Mouse (Mus musculus): ENCODE data around the gene Txk. TPM values are rescaled to one million over a fixed set of nuclear protein-coding genes. Genes with fewer than 3 reads are reported as not detected.

Txk gene
- total and polyA plus RNA-seq, 3 experiments = 1.9 to 2.0 TPM; not detected in 1

DNA sequence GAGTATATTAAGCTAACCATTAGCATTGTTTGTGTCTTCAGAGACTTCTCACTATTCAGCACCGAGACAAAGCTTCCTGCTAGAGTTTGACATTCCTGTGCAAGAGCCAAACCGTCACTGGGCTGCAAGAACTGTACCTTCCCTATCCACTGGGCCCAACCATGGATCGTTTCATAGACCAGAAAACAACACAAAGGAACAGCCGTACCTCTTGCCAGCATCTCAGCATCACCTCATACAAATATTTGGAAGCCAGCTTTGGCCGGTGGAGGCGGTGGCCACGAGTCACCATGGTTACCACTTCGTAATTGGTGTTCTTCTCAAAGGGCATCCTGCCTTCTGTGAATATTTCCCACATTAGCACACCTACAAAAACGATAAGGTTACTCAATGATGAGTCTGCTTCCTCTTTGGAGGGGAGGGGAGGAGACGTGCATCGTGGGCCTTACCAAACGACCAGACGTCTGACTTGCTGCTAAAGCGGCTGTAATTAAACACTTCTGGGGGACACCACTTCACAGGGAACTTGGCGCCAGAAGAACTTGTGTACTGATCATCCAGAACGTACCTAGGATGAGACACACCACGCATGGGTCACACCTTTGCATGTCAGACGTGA lies 4.7 kb upstream of the Txk start:
- DNase-seq (ENCODE audit: low spot score) = no peak
- TF ChIP-seq POLR2AphosphoS5 (IDR thresholded peaks at IDR 0.05; ENCODE audit: insufficient replicate concordance, low read depth, low read length) = no peak
- TF ChIP-seq GATA2 (IDR thresholded peaks at IDR 0.05; ENCODE audit: borderline replicate concordance, low read depth, low read length) = no peak
- no peak for TF ChIP-seq TAL1 (conservative IDR thresholded peaks at IDR 0.05; ENCODE audit: low read depth, low read length)
- TF ChIP-seq GATA1 (IDR thresholded peaks at IDR 0.05; ENCODE audit: borderline replicate concordance, low read length) = no peak
- TF ChIP-seq CTCF (IDR thresholded peaks at IDR 0.05; ENCODE audit: low read depth, low read length) = no peak
- H3K4me3 ChIP-seq (ENCODE audit: low read depth, low read length) = no peak overlapping the region
- H3K9me3 ChIP-seq (replicated peaks) = no peaks in the 10 kb centered on the region
- peaks cover 59% of the 10 kb centered on the region for H3K36me3 ChIP-seq (replicated peaks)
- no peaks in the 10 kb centered on the region for H3K27me3 ChIP-seq (ENCODE audit: insufficient read depth, low read length)
- peaks cover 59% of the 10 kb centered on the region for H3K4me1 ChIP-seq (ENCODE audit: insufficient read depth, low read depth, low read length)
- ATAC-seq (ENCODE audit: extremely low read depth, insufficient number of reproducible peaks, low FRiP score, poor library complexity, severe bottlenecking) = no peak

- peaks cover 52% of the 10 kb centered on the region for H3K4me1 ChIP-seq (ENCODE audit: insufficient read depth, low read depth, low read length)
- peaks cover 50% of the 10 kb centered on the region for H3K36me3 ChIP-seq (replicated peaks)
- no peak for ATAC-seq (ENCODE audit: extremely low read depth, insufficient number of reproducible peaks, low FRiP score, poor library complexity, severe bottlenecking)
- H3K27me3 ChIP-seq (ENCODE audit: insufficient read depth, low read length) = no peaks in the 10 kb centered on the region
- DNase-seq (ENCODE audit: low spot score) = no peak
- H3K9me3 ChIP-seq (replicated peaks) = no peaks in the 10 kb centered on the region
- no peak overlapping the region for H3K4me3 ChIP-seq (ENCODE audit: low read depth, low read length)
- no peak for TF ChIP-seq TAL1 (conservative IDR thresholded peaks at IDR 0.05; ENCODE audit: low read depth, low read length)
Observed at GRCm38 (mm10) chr5:72755941-72756340, 3.4 kb upstream of the Txk start.

DNA sequence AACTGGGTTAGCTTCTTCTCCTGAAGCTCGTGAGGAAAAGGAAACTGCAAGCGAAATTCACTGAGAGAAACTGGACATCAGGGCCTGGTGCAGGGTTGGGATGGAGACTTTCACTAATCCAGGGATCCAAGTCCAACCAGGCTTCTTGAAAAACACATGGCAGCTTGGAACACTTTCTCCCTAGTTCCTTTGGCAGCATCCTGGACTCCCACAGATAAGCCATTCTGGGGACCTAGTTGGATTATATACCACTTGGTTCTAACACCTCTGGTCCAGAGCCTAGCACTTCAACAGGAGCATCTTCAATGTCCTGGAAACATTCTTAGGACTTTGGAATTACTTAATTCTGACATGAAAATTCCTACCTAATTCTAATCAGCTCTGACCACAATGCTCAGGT lies 2.5 kb upstream of the Txk start:
- Histone ChIP-seq H3K9me3 (replicated peaks) (no peaks in the 10 kb centered on the region), H3K4me1 (ENCODE audit: insufficient read depth, low read depth, low read length) (peaks cover 49% of the 10 kb centered on the region), H3K27me3 (ENCODE audit: insufficient read depth, low read length) (no peaks in the 10 kb centered on the region), H3K4me3 (ENCODE audit: low read depth, low read length) (no peak overlapping the region), H3K36me3 (replicated peaks) (peaks cover 47% of the 10 kb centered on the region)
- no peak for ATAC-seq (ENCODE audit: extremely low read depth, insufficient number of reproducible peaks, low FRiP score, poor library complexity, severe bottlenecking)
- DNase-seq (ENCODE audit: low spot score) = no peak
- TF ChIP-seq GATA1 (IDR thresholded peaks at IDR 0.05; ENCODE audit: borderline replicate concordance, low read length) = no peak
- TF ChIP-seq TAL1 (conservative IDR thresholded peaks at IDR 0.05; ENCODE audit: low read depth, low read length) = no peak
- TF ChIP-seq POLR2AphosphoS5 (IDR thresholded peaks at IDR 0.05; ENCODE audit: insufficient replicate concordance, low read depth, low read length) = no peak
- TF ChIP-seq GATA2 (IDR thresholded peaks at IDR 0.05; ENCODE audit: borderline replicate concordance, low read depth, low read length) = no peak
- TF ChIP-seq CTCF (IDR thresholded peaks at IDR 0.05; ENCODE audit: low read depth, low read length) = no peak

DNA sequence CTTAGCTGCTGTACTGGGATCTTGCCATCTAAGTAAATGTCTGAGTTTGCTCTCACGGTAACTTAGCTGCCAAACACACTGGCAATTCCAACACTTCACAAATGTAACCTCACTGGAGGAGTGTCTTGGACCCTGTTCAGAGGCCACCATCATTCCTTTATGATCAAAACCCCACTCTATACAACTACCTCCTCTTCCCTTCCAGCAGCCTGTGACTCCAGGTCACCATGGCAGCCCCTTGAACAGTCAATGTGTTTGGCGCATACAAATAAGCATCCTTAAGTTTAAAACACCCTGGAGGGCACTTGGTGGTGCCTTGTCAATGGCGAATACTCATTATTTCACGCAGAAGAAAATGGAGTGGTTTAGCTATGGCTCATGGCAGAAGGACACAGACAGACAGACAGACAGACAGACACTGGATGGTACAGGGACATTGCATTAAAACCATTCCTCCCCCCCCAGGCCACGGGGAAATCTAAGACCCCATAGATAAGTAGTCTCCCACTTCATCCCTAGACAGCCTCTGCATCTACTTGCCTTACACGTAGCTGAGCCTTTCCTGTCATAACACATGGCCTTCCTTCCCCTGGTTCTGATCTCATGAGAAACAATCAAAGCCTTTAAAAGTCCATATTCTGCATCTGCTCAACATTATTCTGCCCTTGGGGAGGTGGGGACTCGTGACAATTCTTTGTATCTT lies 1.4 kb downstream of the Txk start:
- H3K27me3 ChIP-seq (ENCODE audit: insufficient read depth, low read length) = no peaks in the 10 kb centered on the region
- no peak for ATAC-seq (ENCODE audit: extremely low read depth, insufficient number of reproducible peaks, low FRiP score, poor library complexity, severe bottlenecking)
- TF ChIP-seq CTCF (IDR thresholded peaks at IDR 0.05; ENCODE audit: low read depth, low read length) (no peak), TAL1 (conservative IDR thresholded peaks at IDR 0.05; ENCODE audit: low read depth, low read length) (no peak), GATA2 (IDR thresholded peaks at IDR 0.05; ENCODE audit: borderline replicate concordance, low read depth, low read length) (no peak), GATA1 (IDR thresholded peaks at IDR 0.05; ENCODE audit: borderline replicate concordance, low read length) (no peak), POLR2AphosphoS5 (IDR thresholded peaks at IDR 0.05; ENCODE audit: insufficient replicate concordance, low read depth, low read length) (no peak)
- H3K9me3 ChIP-seq (replicated peaks) = no peaks in the 10 kb centered on the region
- no peak overlapping the region for H3K4me3 ChIP-seq (ENCODE audit: low read depth, low read length)
- DNase-seq (ENCODE audit: low spot score) = no peak
- H3K36me3 ChIP-seq (replicated peaks) = peaks cover 23% of the 10 kb centered on the region
- H3K4me1 ChIP-seq (ENCODE audit: insufficient read depth, low read depth, low read length) = peaks cover 46% of the 10 kb centered on the region

GRCm38 (mm10) chr5:72750226-72750625 lies 2.4 kb downstream of the Txk start:
- no peak for TF ChIP-seq GATA2 (IDR thresholded peaks at IDR 0.05; ENCODE audit: borderline replicate concordance, low read depth, low read length)
- TF ChIP-seq GATA1 (IDR thresholded peaks at IDR 0.05; ENCODE audit: borderline replicate concordance, low read length) = no peak
- TF ChIP-seq CTCF (IDR thresholded peaks at IDR 0.05; ENCODE audit: low read depth, low read length) = no peak
- no peak for TF ChIP-seq POLR2AphosphoS5 (IDR thresholded peaks at IDR 0.05; ENCODE audit: insufficient replicate concordance, low read depth, low read length)
- TF ChIP-seq TAL1 (conservative IDR thresholded peaks at IDR 0.05; ENCODE audit: low read depth, low read length) = no peak
- no peak for ATAC-seq (ENCODE audit: extremely low read depth, insufficient number of reproducible peaks, low FRiP score, poor library complexity, severe bottlenecking)
- Histone ChIP-seq H3K4me3 (ENCODE audit: low read depth, low read length) (no peak overlapping the region), H3K9me3 (replicated peaks) (no peaks in the 10 kb centered on the region), H3K36me3 (replicated peaks) (peaks cover 15% of the 10 kb centered on the region), H3K27me3 (ENCODE audit: insufficient read depth, low read length) (no peaks in the 10 kb centered on the region), H3K4me1 (ENCODE audit: insufficient read depth, low read depth, low read length) (peaks cover 48% of the 10 kb centered on the region)
- DNase-seq (ENCODE audit: low spot score) = no peak

DNA sequence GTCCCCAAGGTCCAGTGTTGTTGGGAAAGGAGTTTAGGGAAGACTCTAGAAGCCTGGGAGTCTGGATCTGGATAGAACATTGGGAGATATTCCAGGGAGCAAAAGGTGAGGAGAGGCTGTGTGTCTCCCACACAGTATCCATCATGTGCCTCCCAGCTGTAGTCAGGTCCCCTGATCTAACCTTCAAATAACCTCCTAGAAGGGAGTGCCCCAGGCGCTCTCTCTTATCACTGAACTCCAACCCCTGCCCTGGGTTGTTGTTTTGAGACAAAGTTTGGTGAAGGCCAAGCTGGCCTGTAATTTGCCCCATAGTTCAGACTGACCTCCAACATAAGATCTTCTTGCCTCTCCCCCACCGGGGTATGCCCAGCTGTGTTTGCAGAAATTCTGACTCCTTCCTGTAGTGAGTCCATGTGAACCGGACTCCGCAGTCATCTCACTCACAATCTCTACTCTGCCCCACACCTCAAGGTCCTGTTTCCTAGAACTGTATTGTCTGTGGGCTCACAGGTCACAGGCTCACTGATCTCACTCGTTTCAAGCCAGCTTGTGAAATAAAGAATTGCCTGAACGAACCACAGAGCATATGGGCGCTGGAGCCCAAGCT lies 3.8 kb downstream of the Txk start:
- Histone ChIP-seq H3K4me1 (ENCODE audit: insufficient read depth, low read depth, low read length) (peaks cover 44% of the 10 kb centered on the region), H3K9me3 (replicated peaks) (no peaks in the 10 kb centered on the region), H3K27me3 (ENCODE audit: insufficient read depth, low read length) (no peaks in the 10 kb centered on the region), H3K36me3 (replicated peaks) (peaks cover 3% of the 10 kb centered on the region), H3K4me3 (ENCODE audit: low read depth, low read length) (peak overlapping the region; percentile 30; the same call in 1 of the 2 replicates)
- DNase-seq (ENCODE audit: low spot score) (no peak), ATAC-seq (ENCODE audit: extremely low read depth, insufficient number of reproducible peaks, low FRiP score, poor library complexity, severe bottlenecking) (peak; percentile 72)
- no peak for TF ChIP-seq POLR2AphosphoS5 (IDR thresholded peaks at IDR 0.05; ENCODE audit: insufficient replicate concordance, low read depth, low read length)
- no peak for TF ChIP-seq TAL1 (conservative IDR thresholded peaks at IDR 0.05; ENCODE audit: low read depth, low read length)
- no peak for TF ChIP-seq GATA2 (IDR thresholded peaks at IDR 0.05; ENCODE audit: borderline replicate concordance, low read depth, low read length)
- TF ChIP-seq CTCF (IDR thresholded peaks at IDR 0.05; ENCODE audit: low read depth, low read length) = no peak
- no peak for TF ChIP-seq GATA1 (IDR thresholded peaks at IDR 0.05; ENCODE audit: borderline replicate concordance, low read length)

Data from G1E (cell line).